In genomic region chr8:105025050-105025449, GRCm38 (mm10) we compare ENCODE assay signal across 1 mouse cellular context.
TF ChIP-seq lines count a peak whose summit lies in the region.

No protein-coding gene starts in this region.

TF ChIP-seq in MEL, 35 proteins besides CTCF, POLR2A, EP300 and RAD21 (continued from another document):
- no peak for TF ChIP-seq RCOR1 (IDR thresholded peaks at IDR 0.05; ENCODE audit: low read depth, low read length)
- TF ChIP-seq MAX (IDR thresholded peaks at IDR 0.05; ENCODE audit: low read length): peak; percentile 76
- peak; percentile 97 for TF ChIP-seq SMC3 (IDR thresholded peaks at IDR 0.05; ENCODE audit: low read depth, low read length)
- TF ChIP-seq POLR2AphosphoS2 (IDR thresholded peaks at IDR 0.05; ENCODE audit: low read length): no peak
- no peak for TF ChIP-seq ETS1 (IDR thresholded peaks at IDR 0.05; ENCODE audit: low read depth, low read length)
- no peak for TF ChIP-seq HCFC1 (IDR thresholded peaks at IDR 0.05; ENCODE audit: low read depth, low read length)
- no peak for TF ChIP-seq CHD2 (IDR thresholded peaks at IDR 0.05; ENCODE audit: low read length)
- no peak for TF ChIP-seq ELF1 (IDR thresholded peaks at IDR 0.05; ENCODE audit: low read depth, low read length)
- TF ChIP-seq ZMIZ1 (IDR thresholded peaks at IDR 0.05; ENCODE audit: low read depth, low read length): no peak
- no peak for TF ChIP-seq NELFE (IDR thresholded peaks at IDR 0.05; ENCODE audit: low read depth, low read length)
- TF ChIP-seq MYC (IDR thresholded peaks at IDR 0.05; ENCODE audit: low read depth, low read length): peak; percentile 93
- TF ChIP-seq MXI1 (IDR thresholded peaks at IDR 0.05; ENCODE audit: low read depth, low read length): peak; percentile 47; the same call in 1 of the 2 replicates
TF ChIP-seq in MEL: peak in this region for 6.
